Mouse (Mus musculus): ENCODE data around the gene Entpd5. TPM values are rescaled to one million over a fixed set of nuclear protein-coding genes. Genes with fewer than 3 reads are reported as not detected.
A peak's percentile ranks its signal among the peaks of the same experiment; 100 is the strongest.

Gene Entpd5
- 10 to 100 TPM; 58.1 to 59.2 TPM for total RNA-seq (2021)

DNA sequence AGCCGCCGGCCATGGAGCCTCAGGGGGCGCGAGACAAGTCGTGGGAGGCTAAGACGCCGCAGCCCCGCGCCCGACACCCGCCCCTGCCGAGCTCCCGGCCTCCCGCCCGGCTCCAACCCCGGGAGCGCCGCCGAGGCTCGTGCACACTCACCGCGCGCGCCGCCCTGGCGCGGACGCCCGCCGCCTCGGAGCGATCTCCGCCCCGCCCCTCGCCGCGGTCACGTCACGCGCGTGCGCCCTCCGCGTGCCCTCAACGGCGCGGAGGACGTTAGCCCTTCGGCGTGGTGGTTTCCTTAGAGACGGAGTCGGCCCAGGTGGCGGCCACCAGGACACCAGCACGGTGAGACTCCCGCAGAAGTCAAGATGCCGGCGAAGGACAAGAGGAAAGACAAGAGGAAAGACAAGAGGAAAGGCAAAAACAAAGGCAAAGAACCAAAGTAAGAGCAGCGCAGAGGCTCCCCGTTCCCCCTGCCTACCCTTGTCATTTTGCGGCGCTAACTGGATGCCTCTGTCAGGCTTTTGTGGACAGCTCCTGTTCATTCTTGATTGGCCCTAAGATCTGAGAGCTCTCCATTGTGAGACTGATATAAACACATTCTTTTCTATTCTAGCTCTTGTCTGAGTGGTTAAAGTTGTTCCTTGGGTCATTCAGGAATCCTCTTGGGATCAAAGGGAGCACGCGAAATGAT lies at the start of gene Entpd5, which contains the start of gene Bbof1:
Entpd5 (minus strand) TSS at position 211 of the 689 bp plus-strand sequence.
Bbof1 (plus strand) TSS at position 253 of the 689 bp plus-strand sequence.
- intact Hi-C loops (cut with DNase I) = no loop called here
- peak; percentile 79 for DNase-seq (ENCODE audit: low spot score)

GRCm38 (mm10) chr12:84456911-84457310 lies 48.1 kb upstream of the Entpd5 start:
- DNase-seq (ENCODE audit: low spot score) = no peak
- intact Hi-C loops (cut with DNase I) = no loop called here

DNA sequence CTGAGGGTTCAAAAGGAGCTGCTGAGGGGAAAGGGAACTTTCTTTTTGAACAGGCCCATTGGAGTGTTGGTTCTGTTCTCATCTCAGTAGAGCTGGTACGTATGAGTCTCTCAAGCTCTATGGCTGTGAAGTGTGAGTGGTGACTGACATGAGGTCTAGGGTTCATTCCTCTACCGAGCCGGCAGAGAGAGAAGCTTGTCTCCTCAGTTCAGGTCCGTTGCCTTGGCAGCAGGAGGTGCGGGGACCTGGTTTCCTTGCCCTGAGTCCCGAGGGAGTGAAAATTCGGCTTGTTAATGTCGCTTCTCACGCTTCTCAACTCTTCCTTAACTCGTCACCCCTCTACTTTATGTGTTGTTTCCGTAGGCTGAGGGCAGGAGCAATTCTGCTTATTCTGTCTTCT lies 43.0 kb upstream of the Entpd5 start:
- DNase-seq (ENCODE audit: low spot score) = no peak
- intact Hi-C loops (cut with DNase I) = loop anchor here (2.0 kb wide), 1 partner anchor 33 kb away; no protein-coding TSS in a partner anchor

DNA sequence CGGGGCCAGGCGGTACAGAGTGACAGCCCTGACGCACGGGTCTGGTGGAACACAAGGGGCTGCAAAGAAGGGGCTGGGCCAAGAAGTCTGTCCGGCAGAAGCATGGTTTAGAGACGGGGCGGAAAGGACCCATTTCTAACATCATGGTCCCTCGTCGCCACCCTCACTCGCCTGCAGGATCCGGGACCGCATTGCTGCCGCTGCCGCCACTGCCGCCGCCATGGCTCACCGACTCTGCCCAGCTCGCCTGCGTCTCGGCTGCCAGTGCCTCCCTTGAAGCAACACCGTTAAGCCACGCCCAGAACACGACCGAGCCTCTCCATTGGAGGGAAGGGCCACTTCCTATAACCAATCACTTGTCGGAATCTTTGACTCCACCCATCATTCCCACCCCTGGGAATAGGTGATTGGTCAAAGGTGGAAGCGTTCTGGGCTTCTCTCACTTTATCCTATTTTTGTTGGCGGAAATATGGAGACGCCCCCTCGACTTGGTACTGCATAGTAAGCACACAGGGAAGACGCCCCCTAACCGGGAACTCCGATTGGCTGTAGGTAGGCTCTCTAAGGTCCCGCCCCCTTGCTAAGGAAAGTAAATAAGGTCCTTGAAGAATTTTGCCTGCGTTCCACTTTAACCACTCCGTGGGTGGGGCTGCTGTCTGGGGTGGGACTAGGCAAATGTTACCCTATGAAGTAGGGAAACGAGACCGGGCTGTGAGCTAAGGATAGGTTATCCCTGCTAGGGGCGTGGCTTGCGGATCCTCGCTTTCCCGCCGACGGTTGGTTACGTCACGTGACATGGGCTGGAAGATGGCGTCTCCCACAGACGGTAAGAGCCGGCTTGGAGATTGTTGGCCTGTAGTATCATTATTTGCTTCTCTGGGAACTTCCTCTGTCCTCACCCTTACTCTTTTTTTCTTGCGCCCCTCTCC lies 42.2 kb upstream of the Entpd5 start, which contains the start of the genes Aldh6a1 and Lin52:
Aldh6a1 (minus strand) TSS at position 287 of the 929 bp plus-strand sequence.
Lin52 (plus strand) TSS at position 705 of the 929 bp plus-strand sequence.
- intact Hi-C loops (cut with DNase I) = loop anchor here (2.0 kb wide), 1 partner anchor 32 kb away; no protein-coding TSS in a partner anchor
- peak; percentile 97 for DNase-seq (ENCODE audit: low spot score)

DNA sequence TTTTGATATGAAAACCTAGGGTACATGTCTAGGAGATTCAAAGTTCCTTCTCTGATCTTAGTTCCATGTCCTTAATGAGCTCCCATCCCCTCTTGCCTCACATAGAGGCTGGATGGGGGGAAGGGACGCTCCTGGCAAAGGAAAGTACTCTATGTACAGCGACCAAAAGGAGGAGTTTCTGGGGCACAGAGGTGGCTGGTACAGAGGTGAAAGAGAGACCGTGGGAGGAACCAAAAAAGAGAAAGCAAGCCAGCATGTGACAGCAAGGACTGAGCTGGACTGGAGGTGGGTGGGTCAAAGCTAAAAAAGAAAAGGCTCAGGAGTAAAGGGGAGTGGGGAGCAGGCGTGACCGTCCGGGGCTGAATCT lies 41.5 kb upstream of the Entpd5 start:
- intact Hi-C loops (cut with DNase I) = loop anchor here (2.0 kb wide), 1 partner anchor 32 kb away; no protein-coding TSS in a partner anchor
- no peak for DNase-seq (ENCODE audit: low spot score)

- intact Hi-C loops (cut with DNase I) = loop anchor here (2.0 kb wide), 1 partner anchor 31 kb away; no protein-coding TSS in a partner anchor
- DNase-seq (ENCODE audit: low spot score) = no peak
Observed at GRCm38 (mm10) chr12:84449887-84450286, 41.1 kb upstream of the Entpd5 start.

- no peak for DNase-seq (ENCODE audit: low spot score)
- intact Hi-C loops (cut with DNase I) = no loop called here
Observed at GRCm38 (mm10) chr12:84448181-84448580, 39.4 kb upstream of the Entpd5 start.

DNA sequence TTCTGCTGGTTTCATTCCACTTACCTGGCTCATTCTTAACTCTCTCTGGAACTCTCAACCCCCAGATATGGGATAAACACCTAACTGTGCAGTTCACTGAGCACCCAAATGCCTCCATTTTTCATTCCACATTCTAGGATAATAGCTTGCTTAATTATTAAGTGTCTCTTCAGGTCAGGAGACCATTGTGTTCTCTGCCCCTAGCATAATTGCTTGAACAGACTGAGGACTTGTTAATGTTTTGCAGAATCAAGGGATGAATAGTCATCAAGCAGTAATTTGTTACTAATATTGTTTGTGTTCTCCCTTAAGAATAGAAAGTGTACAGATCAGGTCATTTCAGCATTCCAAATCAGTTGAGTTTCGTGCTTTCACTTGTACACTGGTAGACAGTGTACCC lies 38.6 kb upstream of the Entpd5 start:
- intact Hi-C loops (cut with DNase I) = no loop called here
- no peak for DNase-seq (ENCODE audit: low spot score)

- no peak for DNase-seq (ENCODE audit: low spot score)
- intact Hi-C loops (cut with DNase I) = no loop called here
Observed at GRCm38 (mm10) chr12:84442526-84442925, 33.7 kb upstream of the Entpd5 start.

DNA sequence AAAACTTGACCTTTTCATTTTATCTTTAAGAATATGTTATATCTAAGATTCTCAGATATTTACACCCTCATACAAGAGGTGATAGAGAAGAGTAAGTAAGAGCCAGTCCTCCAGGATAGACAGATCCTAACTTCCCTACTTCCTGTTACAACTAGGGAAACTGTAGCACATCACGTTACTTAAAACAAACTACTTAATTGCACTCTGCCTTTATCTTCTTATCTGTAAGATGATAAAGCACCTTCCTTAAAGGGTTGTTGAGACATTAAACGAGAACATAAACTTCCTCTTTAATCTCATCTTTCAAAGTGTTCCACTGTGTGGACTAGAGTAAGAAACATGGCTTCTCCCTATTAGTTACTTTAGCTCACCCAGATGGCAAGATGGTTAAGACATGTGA lies 29.9 kb upstream of the Entpd5 start:
- no peak for DNase-seq (ENCODE audit: low spot score)
- intact Hi-C loops (cut with DNase I) = no loop called here

DNA sequence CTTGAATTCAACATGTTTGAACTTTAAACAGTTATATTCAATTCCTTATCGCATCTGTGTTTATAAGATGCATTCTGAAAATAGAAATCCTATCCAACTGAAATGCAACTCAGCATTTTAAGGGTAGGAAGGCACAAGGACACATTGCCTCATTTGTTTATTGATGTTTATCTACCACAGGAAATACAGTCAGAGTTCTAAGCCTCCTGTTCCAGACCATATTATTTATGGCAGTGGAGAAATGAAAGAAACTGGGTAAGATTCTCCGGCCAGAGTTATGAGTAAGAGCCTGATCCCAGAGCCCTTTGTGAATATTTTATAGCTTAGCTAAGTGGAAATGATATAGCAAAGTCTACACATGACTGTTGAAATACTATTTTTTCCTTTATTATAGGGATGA lies 21.0 kb upstream of the Entpd5 start:
- no peak for DNase-seq (ENCODE audit: low spot score)
- intact Hi-C loops (cut with DNase I) = no loop called here

GRCm38 (mm10) chr12:84423990-84424389 lies 15.2 kb upstream of the Entpd5 start:
- intact Hi-C loops (cut with DNase I) = no loop called here
- no peak for DNase-seq (ENCODE audit: low spot score)

DNA sequence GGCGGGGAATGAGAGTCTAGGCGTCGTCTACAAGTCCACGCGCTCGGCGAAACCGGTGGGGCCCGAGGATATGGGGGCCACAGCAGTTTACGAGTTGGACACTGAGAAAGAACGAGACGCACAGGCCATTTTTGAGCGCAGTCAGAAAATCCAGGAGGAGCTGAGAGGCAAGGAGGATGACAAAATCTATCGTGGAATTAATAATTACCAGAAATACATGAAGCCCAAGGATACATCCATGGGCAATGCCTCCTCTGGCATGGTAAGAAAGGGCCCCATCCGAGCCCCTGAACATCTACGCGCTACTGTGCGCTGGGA lies 8.7 kb upstream of the Entpd5 start:
- intact Hi-C loops (cut with DNase I) = no loop called here
- no peak for DNase-seq (ENCODE audit: low spot score)

GRCm38 (mm10) chr12:84416834-84417604 lies 8.2 kb upstream of the Entpd5 start, which contains the start of gene Rnf113a2:
Gene Rnf113a2, plus strand, starts transcription at chr12:84417196.
- peak; percentile 60 for DNase-seq (ENCODE audit: low spot score)
- intact Hi-C loops (cut with DNase I) = no loop called here

DNA sequence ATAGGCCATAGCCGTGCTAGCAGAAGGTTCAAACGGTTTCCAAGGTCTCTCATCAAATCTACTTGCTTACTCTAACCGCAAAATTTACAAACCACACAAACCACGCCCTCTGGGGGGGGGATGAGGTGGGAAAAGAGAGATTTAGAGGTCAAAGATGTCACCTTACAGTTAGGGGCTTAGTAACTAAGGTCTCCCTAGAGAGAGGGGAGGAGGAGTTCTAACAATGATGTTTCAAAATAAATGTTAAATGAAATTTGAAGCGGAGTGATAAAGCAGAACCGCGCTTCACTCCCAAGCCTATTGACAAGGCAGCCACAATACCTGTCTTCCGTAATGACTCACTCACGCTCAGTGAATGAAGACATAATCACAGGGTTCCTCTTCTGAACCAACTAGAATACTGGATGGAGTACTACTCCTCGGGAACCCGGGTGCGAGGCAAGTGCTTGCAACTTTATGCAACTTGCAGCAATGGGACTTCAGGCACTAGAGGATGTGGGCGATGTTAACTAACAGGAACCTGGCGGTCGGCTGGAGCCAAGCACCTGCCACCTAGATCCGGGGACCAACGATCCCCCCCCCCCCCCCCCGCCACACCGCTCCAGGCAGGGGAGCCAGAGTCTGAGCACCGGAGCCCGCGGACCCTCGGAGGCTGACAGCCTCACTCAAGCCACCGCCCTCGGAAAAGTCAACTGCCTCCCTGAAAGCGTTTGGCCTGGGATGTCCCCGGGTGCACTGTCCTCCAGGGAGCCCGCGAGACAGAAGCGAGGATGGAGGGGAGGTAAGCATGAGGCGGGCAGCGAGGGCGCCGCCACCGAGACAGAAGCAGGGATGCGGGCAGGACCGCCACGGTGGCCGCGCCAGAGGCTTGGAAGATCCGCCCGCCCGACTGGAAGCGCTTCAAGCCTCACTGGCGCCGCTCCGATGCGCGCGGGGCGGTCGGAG lies 683 bp downstream of the Entpd5 start:
- intact Hi-C loops (cut with DNase I) = no loop called here
- DNase-seq (ENCODE audit: low spot score) = no peak

GRCm38 (mm10) chr12:84407259-84407658 lies 1.6 kb downstream of the Entpd5 start:
- no peak for DNase-seq (ENCODE audit: low spot score)
- intact Hi-C loops (cut with DNase I) = no loop called here

DNA sequence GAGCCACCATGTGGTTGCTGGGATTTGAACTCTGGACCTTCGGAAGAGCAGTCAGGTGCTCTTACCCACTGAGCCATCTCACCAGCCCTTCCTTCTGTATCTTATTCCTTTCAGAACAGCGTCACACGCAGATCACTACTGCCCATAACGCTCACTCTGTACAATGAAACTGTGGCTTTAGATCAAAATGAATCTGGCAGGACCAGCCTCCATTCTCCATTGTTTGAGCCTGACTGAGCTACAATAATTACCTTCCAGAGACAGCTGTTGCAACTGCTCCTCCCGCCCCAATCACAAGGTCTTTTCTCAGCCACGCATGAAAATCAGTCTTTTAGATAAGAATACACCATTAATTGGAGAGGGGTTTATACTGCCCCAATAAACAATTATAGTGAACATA lies 4.3 kb downstream of the Entpd5 start:
- DNase-seq (ENCODE audit: low spot score) = no peak
- intact Hi-C loops (cut with DNase I) = no loop called here

DNA sequence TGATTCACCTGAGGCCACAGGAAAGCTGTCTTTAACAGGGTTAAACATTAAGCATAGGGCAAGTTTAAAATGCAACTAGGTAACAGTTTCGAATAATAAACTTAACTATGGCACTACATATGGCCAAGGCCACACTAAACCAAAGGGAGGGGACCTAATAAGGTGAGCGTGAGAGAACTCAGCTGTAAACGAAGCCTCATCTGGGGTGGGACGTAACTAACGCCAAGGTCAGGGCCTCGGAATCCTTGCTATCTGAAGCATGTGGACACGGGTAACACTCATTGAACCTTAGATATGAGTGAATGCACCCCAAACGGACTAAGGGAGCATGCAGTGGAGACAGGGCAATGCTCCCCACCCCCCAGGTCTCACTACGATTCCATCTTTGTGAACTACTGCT lies 5.9 kb downstream of the Entpd5 start:
- intact Hi-C loops (cut with DNase I) = no loop called here
- no peak for DNase-seq (ENCODE audit: low spot score)

DNA sequence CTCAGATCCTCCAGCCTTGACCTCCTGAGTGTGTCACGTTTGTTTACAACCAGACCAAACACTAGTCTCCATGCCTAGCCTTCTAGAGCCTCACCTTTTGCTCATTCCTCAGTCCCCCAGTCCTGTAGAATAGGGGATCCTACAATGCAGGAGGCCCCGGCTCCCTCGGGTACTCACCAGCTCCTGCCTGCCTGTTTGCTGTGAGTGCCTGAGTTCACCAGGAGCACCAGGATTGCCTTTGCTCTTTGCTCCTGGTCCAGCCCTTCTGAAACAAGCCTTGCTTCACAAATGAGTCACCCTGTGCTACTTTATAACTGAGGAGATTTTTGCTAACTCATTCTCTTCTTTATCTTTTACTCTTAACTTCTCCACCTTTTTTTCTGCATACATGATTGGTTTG lies 8.2 kb downstream of the Entpd5 start:
- DNase-seq (ENCODE audit: low spot score) = no peak

More for the DNA sequence above, 8.2 kb downstream of the Entpd5 start:
- intact Hi-C loops (cut with DNase I) = no loop called here
